Mouse (Mus musculus): ENCODE data around the gene Naa20.

Naa20 gene

GRCm38 (mm10) chr2:145901861-145902260 lies at the start of gene Naa20:
Naa20 (plus strand) TSS chr2:145902099.
- no peak for DNase-seq

DNA sequence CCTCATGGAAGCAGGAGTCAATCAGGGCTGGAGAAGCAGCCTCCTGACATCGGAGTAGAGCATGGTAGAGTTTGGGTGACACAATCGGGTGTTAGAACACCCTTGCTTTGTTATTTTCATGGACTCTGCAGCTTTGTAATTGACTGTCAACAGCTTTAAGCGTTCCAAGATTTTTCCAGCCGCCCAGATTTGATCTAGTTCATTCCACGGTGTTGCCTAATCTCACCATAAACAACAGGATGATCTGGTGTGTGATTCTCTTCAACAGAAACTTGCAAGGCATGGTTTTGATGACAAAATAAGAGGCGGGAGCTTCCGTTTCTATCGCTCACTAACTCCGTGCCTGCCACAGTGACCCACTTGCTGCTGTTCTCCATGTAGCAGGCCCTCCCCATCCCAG lies 46.1 kb upstream of the Naa20 start:
- DNase-seq = no peak

DNA sequence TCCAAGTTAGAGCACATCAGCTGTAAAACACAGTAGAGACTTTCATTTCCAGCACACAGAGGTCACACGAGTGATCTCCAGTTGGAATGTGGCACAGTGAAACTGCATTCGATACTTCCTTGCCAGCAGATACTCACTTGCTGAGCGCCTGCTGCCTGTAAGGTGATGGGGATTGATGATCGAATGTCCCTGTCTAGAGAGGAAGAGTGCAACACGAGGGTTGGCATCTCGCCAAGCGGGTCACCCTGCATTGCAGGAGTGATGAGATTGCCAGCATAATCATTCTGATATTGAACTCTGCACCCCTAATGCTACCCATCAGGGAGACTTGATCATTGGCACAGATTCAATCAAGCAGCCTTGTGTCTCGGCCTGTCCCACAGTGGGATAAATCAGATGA lies 44.0 kb upstream of the Naa20 start:
- DNase-seq = no peak

GRCm38 (mm10) chr2:145859442-145859931 lies 42.4 kb upstream of the Naa20 start:
- DNase-seq = no peak

- DNase-seq = peak in 1 of 2 experiments; percentile 2
Measured at GRCm38 (mm10) chr2:145859932-145860801, 41.7 kb upstream of the Naa20 start.

- no peak for DNase-seq
Measured at GRCm38 (mm10) chr2:145861193-145862123, 40.4 kb upstream of the Naa20 start.

GRCm38 (mm10) chr2:145862206-145862817 lies 39.6 kb upstream of the Naa20 start:
- DNase-seq = no peak

DNA sequence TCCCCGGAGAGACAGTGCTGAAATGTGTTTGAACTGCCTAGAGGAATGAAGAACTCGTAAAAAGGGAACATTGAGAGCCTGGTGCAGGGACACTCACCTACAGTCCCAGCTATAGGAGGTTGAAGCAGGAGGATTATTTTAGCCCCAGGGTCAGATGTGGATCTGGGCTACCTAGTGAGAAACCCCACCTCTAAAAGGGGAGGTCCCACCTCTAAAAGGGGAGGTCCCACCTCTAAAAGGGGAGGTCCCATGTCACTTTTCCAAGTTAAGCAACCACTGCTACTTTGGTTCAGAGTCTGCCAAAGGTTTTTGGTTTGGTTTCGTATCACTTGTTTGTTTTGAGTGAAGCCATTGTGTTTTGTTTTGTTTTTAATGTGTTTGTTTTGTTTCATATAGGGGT lies 36.6 kb upstream of the Naa20 start:
- no peak for DNase-seq

- DNase-seq = no peak
Measured at GRCm38 (mm10) chr2:145866238-145866637, 35.7 kb upstream of the Naa20 start.

- DNase-seq = no peak
Measured at GRCm38 (mm10) chr2:145866695-145867449, 35.0 kb upstream of the Naa20 start.

DNA sequence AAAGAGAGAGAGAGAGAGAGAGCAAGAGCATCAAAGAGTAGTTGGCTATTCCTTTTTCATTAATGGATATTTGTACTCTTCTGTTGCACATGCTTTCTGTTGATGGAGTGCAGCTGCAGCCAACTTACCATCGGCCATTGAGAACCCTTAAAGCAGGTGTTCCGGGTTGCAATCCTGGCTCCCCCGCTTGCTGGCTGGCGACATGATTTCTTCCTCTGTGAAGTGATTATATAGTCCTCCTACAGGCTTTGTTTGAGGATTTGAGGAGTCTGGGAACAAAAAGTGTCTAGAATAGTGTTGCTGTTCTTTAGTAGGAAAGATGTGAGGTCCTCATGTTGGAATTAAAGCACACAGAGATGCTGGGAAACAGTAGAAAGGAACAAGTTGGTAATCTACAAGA lies 30.6 kb upstream of the Naa20 start:
- DNase-seq = no peak

GRCm38 (mm10) chr2:145872099-145872498 lies 29.8 kb upstream of the Naa20 start:
- no peak for DNase-seq

DNA sequence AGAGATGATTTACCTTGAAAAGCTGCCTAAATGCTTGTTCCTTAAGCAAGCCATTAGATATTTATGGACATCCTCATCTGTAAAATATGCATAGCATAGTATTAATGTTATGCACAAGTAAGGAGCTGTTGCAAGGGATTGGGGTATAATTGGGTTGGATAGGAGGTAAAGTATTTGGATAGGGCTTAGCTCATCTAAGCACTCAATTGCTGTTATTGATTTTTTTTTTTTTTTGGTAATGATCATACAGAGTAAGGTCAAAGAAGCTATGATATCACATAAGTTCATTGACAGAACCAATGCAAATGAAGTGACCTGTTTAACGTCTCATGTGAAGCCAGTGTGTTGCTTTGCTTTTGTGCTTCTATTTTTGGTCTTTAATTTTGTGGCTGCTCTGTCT lies 27.9 kb upstream of the Naa20 start:
- no peak for DNase-seq

DNA sequence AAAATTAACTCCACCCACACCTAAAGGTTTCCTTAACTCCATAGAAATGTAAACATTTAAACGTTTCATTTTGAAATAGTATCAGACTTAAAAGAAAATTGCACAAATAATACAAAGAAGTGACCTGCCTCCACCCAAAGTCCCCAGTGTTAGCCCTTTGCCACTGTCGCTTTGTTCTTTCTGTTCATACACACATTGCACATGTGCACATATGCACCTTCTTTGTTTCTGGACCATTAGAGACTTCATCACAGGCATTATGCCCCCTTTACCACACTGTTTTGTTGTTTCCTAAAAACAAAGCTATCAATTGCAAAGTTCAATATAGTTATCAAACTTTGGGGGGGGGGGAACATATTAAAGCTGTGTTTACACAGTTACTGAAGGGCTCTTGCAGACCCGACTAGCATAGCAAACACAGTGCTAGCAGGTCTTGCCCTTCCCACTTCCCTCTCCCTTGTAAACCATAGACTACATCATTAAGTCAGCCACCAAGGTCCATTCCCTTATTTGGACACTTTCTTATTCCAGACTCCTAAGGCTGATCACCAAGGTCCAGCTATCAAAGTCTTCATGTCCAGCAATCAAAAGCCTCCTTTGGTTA lies 26.9 kb upstream of the Naa20 start:
- DNase-seq = no peak

DNA sequence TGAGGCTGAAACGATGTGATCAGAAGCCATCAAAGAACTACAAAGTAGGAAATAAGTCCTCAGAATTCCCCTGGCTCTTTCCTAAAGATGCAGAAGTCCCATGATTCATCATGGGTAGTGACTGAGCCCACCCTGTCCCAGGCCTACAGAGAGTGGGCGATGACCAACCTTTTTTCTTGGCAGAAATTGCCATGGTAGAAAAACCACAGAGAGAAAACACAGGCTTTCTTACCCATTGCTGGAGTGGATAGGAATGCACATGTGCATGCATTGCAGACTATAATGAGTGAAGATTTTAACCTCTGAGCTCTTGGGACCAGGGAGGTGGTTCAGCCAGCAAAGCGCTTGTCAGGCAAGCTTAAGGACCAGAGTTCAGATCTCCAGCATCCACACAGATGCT lies 24.7 kb upstream of the Naa20 start:
- DNase-seq = no peak

GRCm38 (mm10) chr2:145880887-145881747 lies 20.8 kb upstream of the Naa20 start:
- DNase-seq = no peak

- no peak for DNase-seq
Measured at GRCm38 (mm10) chr2:145881932-145882331, 20.0 kb upstream of the Naa20 start.

DNA sequence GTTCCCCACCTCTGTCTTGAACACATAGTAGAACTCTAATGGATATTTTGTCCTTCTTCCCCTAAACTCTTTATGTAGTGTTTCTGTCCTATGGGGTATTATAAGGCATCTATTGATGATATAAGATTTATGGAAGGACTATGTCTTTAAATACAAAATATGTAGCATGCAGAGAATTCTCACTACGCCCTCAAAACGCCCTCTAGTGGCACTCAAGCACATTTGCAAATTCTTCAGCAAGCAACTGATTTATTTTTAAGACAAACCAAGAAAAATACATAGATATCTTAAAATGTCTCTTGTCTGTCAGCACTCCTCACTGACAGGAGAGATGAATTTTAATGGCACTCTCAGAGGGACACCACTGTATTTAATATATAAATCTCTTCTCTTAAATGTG lies 19.5 kb upstream of the Naa20 start:
- DNase-seq = no peak

DNA sequence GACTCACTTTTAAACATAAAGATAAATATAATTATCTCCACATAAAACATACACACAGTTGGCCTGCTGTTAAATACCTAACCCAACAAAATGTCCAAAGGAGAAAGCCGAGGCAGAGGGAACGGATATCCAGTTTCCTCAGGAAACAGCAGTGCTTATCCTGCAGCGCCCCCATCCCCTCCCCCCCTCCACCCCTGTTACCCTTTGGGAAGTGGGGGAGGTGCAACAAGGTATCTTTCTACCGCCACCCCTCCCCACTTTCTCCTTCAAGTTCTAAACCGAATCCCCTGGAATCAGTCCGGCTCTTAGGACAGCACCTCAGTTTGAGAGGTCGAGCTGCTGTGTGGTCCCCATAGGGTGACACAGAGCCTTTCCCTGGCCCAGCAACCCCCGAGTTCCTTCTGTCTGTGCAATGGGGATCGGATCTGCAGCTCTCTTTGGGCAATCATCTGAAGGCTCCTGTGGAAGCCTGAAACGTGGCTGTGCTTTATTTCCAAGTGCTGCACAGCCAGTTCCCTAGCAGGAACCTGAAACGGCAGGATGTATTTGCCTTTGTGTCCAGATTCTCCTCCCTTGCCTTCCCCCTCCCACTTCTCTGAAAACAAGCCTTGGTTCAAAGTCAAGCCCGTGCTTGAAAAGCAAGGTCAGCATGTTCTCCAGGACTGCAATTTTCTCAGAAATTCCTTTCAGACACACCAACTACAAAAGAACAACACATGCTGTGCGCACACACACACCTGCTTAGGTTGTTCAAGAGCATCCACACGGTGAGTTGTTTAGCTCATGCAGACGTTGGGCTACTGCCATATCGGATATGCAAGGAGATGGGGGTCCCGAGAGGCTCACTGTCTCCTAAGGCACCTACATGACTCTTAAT lies 17.6 kb upstream of the Naa20 start:
- no peak for DNase-seq
